Mouse (Mus musculus): ENCODE results near the gene Carmil1. TPM values are rescaled to one million over a fixed set of nuclear protein-coding genes. Genes with fewer than 3 reads are reported as not detected.

Carmil1 gene
- polyA plus RNA-seq, 1 experiment from 2014 or later = 25.6 TPM

DNA sequence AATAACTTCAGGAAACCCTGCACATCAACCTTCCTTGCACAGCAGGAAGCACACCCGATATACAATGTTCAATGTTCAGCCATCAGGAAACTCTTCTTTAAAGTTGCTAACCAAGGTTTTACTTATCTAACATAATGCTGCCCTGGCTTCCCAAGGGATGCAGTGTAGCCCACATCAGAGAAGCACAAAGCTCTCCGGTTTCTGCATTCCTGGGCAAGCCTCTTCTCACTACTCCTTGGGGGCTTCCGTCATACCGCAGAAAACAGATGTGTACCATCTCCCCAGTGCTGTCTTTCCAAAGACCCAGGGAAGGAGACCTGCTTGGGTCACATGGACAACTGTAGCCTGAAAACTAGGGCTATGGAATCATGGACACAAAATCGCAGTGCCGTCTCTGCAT is 47.8 kb downstream of the Carmil1 start:
- H3K9me3 ChIP-seq = no peaks in the 10 kb centered on the region
- 78% methylated on average over 6 of the region's 6 CpGs for WGBS
- no peak overlapping the region for H3K4me3 ChIP-seq
- no peak overlapping the region for H3K27ac ChIP-seq (replicated peaks)
- H3K4me2 ChIP-seq (replicated peaks) = no peak overlapping the region
- no peaks in the 10 kb centered on the region for H3K36me3 ChIP-seq
- H3K27me3 ChIP-seq = no peaks in the 10 kb centered on the region
- no peak overlapping the region for H3K9ac ChIP-seq (replicated peaks)
- no peak for ATAC-seq (ENCODE audit: low FRiP score, low read depth)
- peaks cover 2% of the 10 kb centered on the region; the same call in 1 of the 2 replicates for H3K4me1 ChIP-seq

DNA sequence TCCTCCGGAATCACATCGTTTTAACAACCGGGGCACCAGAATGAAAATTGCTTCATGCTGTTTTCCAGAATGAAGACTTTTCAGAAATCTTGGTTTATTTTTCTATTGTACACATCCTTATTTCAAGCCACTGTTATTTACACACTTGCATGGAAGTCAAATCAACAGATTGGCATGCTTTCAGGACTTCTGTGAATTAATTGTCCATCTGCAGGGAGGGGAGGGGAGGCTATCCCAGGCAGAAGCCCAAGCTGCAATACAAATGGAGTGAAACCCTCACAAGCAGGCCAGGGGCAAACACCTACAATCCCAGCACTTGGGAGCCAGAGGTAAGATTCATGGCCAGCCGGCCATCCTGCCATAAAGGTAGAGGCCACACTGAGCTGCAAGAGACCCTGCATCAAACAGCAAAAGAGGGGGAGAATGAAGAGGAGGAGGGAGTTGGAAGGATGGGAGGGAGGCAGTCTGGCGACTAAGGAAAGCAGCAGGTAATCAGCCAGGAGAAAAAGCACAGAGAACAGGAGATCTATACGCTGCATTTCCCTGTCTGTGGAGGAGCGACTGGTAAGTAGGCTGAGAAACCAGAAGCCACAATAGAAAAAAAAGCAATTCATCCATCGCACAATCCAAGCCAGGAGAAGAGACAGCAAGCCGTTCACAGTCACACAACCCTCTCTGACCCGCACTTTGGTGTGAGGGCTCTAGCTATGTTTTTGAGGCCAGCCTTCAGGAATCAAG is 48.7 kb downstream of the Carmil1 start:
- H3K27ac ChIP-seq (replicated peaks) = no peak overlapping the region

DNA sequence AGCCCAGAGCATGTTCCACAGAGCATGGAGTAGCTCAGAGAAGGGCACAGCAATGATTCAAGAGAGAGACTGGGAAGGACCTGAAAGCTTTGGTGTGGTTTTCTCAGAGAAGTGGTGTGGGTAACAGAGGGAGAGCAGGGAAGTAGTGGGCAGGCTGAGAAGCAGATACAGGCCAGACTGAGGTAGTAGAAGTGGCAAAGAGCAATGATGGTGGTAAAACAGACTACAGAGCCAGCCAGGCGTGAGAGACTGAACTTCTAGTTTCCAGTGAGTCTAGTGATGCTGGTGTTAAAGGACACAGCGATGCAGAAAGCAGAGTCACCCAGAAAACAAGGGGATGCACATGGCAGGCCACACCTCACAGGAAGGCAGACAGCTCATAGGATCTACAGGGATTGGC is 49.4 kb downstream of the Carmil1 start:
- ATAC-seq (ENCODE audit: low FRiP score, low read depth) = no peak
- Histone ChIP-seq H3K4me2 (replicated peaks) (no peak overlapping the region), H3K4me1 (peaks cover 2% of the 10 kb centered on the region; the same call in 1 of the 2 replicates), H3K9me3 (no peaks in the 10 kb centered on the region), H3K36me3 (no peaks in the 10 kb centered on the region), H3K27ac (replicated peaks) (no peak overlapping the region), H3K9ac (replicated peaks) (no peak overlapping the region), H3K4me3 (no peak overlapping the region), H3K27me3 (no peaks in the 10 kb centered on the region)
- 91% methylated on average over 2 of the region's 2 CpGs for WGBS

More for the DNA sequence above, 48.7 kb downstream of the Carmil1 start:
- Histone ChIP-seq H3K4me2 (replicated peaks) (no peak overlapping the region), H3K36me3 (no peaks in the 10 kb centered on the region), H3K27me3 (no peaks in the 10 kb centered on the region), H3K9ac (replicated peaks) (no peak overlapping the region), H3K4me1 (peaks cover 2% of the 10 kb centered on the region; the same call in 1 of the 2 replicates), H3K4me3 (no peak overlapping the region), H3K9me3 (no peaks in the 10 kb centered on the region)
- WGBS = 90% methylated on average over 10 of the region's 10 CpGs
- no peak for ATAC-seq (ENCODE audit: low FRiP score, low read depth)

DNA sequence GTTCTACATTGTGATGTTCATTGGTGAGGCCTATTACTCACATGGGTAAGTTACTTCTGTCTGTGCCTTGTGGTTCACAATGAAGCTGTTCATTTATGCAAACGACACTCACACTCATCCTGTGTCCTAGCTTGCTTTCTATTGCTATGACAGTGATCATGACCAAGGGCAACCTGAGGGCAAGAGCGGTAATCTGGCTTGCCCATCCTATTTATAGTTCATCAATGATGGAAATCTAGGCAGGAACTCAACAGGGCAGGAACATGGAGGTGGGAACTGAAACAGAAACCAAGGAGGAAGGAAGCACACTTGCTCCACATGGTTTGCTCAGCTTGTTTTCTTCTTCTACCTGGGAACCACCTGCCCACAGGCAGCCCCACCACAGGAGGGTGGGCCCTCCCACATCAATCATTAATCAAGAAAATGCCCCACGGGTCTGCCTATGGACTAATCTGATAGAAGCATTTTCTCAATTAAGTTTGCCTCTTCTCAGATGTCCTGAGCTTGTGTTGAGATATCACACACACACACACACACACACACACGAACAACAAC is 50.0 kb downstream of the Carmil1 start:
- no peak overlapping the region for H3K4me2 ChIP-seq (replicated peaks)
- ATAC-seq (ENCODE audit: low FRiP score, low read depth) = no peak
- H3K27ac ChIP-seq (replicated peaks) = no peak overlapping the region
- WGBS = 87% methylated on average over 4 of the region's 4 CpGs
- H3K9ac ChIP-seq (replicated peaks) = no peak overlapping the region
- H3K4me3 ChIP-seq = no peak overlapping the region
- H3K27me3 ChIP-seq = no peaks in the 10 kb centered on the region
- H3K9me3 ChIP-seq = no peaks in the 10 kb centered on the region
- no peaks in the 10 kb centered on the region for H3K36me3 ChIP-seq
- peaks cover 2% of the 10 kb centered on the region; the same call in 1 of the 2 replicates for H3K4me1 ChIP-seq

DNA sequence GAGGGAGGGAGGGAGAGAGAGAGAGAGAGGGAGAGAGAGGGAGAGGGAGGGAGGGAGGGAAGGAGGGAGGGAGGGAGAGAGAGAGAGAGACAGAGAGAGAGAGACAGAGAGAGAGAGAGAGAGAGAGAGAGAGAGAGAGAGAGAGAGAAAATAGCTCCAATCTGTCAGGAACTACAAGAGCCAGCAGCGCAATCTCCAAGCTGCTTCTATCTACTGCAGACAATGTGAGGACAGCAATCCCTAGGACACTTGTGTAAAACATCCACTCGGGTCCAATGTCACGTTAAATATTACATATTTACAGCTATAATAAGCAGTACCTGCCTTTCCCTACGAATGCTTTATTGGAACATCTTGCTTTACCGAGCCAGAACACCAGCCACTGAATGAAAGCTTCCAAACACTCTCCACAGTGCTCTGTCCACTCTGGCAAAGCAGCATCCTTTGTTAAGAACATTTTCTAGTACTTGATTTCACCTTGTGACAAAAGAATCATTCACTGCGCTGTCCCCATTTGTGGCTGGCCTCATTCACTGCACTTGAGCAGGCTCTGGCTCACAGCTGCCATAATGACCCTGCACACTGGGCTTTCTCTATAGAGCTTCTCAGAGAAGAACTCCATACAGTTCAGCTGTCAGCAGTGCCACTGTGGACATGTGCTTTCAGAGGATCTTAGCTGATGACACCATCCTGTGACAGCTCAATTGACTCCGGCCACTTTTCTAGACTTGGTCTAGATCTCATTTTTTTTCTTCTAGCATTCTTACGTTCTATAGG is 57.0 kb downstream of the Carmil1 start:
- Histone ChIP-seq H3K9me3 (no peaks in the 10 kb centered on the region), H3K9ac (replicated peaks) (no peak overlapping the region), H3K4me1 (peaks cover 9% of the 10 kb centered on the region), H3K27ac (replicated peaks) (no peak overlapping the region), H3K4me3 (no peak overlapping the region), H3K27me3 (no peaks in the 10 kb centered on the region), H3K36me3 (no peaks in the 10 kb centered on the region), H3K4me2 (replicated peaks) (no peak overlapping the region)
- ATAC-seq (ENCODE audit: low FRiP score, low read depth) = 0 out of 2 replicates have a peak, but pooled peaks have one; percentile 30
- 74% methylated on average over 8 of the region's 8 CpGs for WGBS

DNA sequence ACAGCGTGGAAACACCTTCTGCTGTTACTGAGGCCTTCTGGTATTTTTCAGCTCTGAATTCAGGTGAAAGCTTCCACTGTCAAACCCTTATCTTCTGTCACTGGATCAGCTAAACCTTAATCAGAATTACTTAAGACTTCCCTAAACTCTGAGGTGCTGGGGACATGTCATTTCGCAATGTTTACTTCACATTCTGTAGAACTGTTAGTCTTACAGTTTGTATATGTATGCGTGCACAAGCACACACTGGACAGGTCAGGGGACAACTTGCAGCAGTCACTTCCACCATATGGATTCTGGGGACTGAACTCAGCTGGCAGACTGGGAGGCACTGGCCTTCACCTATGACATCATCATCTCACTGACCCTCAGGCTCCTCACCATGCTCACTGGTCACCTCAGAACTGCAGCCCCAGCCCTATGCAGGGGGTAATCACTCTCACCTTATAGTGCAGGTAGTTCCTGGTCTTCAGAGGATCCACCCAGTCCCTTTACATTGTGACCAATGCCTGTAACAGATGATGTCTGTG is 60.1 kb downstream of the Carmil1 start:
- no peak overlapping the region for H3K4me3 ChIP-seq
- WGBS = 92% methylated on average over 3 of the region's 3 CpGs
- no peaks in the 10 kb centered on the region for H3K36me3 ChIP-seq
- ATAC-seq (ENCODE audit: low FRiP score, low read depth) = no peak
- H3K4me1 ChIP-seq = peaks cover 9% of the 10 kb centered on the region
- H3K9ac ChIP-seq (replicated peaks) = no peak overlapping the region
- no peak overlapping the region for H3K4me2 ChIP-seq (replicated peaks)
- no peaks in the 10 kb centered on the region for H3K27me3 ChIP-seq
- H3K9me3 ChIP-seq = no peaks in the 10 kb centered on the region
- H3K27ac ChIP-seq (replicated peaks) = no peak overlapping the region

DNA sequence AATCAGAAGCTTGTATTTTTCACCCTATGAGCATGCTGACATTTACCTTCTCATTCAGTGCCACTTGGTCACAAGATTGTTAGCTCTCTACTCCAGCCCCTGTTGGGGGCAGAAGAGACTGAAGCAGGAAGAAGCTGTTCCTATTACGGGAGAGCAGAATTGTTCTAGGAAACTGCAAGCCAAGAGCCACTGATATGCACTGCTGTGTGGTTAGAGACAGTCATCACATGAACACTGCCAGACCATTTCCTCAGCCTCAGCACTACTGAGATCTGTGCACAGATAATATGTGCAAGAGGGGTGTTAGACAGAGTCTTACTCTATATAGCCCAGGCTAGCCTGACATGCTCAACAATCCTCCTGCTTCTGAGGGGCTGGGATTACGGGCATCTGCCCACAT is 69.4 kb downstream of the Carmil1 start:
- ATAC-seq (ENCODE audit: low FRiP score, low read depth) = no peak
- Histone ChIP-seq H3K4me2 (replicated peaks) (no peak overlapping the region), H3K27me3 (no peaks in the 10 kb centered on the region), H3K9me3 (no peaks in the 10 kb centered on the region), H3K27ac (replicated peaks) (no peak overlapping the region), H3K4me3 (no peak overlapping the region), H3K36me3 (no peaks in the 10 kb centered on the region), H3K9ac (replicated peaks) (no peak overlapping the region), H3K4me1 (no peaks in the 10 kb centered on the region)
- WGBS = 80% methylated on average over 2 of the region's 2 CpGs

DNA sequence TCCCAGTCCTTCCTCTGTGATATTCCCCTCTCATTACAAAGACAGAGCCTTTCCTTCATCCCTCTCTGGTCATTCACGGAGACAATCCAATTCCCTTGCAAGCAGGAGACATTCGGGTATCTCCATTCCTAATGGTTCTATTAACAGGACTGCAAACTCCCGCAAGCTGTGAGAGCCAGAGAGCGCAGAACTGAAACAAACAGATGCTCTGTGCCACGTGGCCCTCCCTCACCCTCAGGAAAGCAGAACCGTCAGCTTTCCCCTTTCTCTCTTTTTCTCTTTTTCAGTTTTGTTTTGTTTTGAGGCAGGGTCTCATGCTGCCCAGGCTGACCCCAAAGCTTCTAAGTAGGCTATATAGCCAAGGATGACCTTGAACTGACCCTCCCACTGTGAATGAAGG is 74.5 kb downstream of the Carmil1 start:
- Histone ChIP-seq H3K4me2 (replicated peaks) (no peak overlapping the region), H3K4me3 (no peak overlapping the region), H3K27ac (replicated peaks) (no peak overlapping the region), H3K27me3 (no peaks in the 10 kb centered on the region), H3K9me3 (no peaks in the 10 kb centered on the region), H3K4me1 (no peaks in the 10 kb centered on the region), H3K9ac (replicated peaks) (no peak overlapping the region), H3K36me3 (no peaks in the 10 kb centered on the region)
- ATAC-seq (ENCODE audit: low FRiP score, low read depth) = no peak
- 67% methylated on average over 6 of the region's 6 CpGs for WGBS

DNA sequence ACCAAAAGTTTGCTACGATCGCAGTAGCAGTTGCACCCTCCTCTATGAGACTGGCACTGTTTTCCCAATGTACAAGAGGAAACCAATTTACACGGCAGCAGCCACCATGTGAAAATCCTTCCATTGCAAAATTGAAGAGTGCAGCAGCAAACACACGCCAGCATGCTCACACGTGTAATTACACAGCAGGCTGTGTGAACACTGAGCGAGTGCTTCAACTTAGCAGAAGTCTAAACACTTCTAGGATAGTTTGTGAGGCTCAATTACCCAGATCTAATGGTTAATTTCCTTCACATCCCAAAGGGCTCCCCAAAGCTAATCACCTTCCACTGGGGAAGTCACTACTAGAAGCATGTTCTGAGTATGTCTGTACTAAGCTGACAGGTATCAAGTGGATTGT is 78.3 kb downstream of the Carmil1 start:
- H3K36me3 ChIP-seq = no peaks in the 10 kb centered on the region
- no peaks in the 10 kb centered on the region for H3K9me3 ChIP-seq
- H3K4me3 ChIP-seq = no peak overlapping the region
- no peak overlapping the region for H3K9ac ChIP-seq (replicated peaks)
- H3K27ac ChIP-seq (replicated peaks) = no peak overlapping the region
- ATAC-seq (ENCODE audit: low FRiP score, low read depth) = no peak
- H3K27me3 ChIP-seq = no peaks in the 10 kb centered on the region
- peaks cover 10% of the 10 kb centered on the region; the same call in 1 of the 2 replicates for H3K4me1 ChIP-seq
- WGBS = 83% methylated on average over 6 of the region's 6 CpGs
- H3K4me2 ChIP-seq (replicated peaks) = no peak overlapping the region

DNA sequence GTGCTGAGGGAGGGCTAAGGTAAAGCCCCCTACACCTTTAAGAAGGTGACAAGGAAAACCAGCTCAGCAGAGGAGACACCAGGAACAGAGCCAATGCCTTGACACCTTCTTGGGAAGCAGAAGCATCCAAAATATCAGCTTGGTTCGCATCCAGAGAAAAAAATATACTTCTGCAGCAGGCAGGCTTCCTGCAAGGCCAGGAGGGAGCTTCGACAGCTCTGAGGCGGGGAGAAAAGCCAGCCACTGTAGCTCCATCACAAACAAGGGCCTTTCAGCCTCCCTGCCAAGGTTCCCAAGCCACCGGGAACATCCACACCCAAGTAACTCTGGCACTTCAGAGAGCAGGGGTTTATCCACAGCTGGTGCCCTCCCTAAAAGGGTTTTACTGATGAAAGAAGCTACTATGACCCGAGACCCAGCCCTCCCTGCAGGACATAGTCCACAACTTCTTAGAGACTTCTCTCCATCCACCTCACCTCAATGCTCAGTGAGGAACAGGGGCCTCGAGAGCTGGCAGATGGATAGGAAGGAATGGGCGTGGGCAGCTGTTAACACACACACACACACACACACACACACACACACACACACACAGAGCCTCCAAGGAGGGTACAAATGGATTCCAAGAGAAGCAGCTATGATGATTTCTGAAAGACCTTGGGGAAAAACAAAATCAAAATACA is 80.6 kb downstream of the Carmil1 start:
- H3K9ac ChIP-seq (replicated peaks) = no peak overlapping the region
- no peak overlapping the region for H3K27ac ChIP-seq (replicated peaks)
- no peaks in the 10 kb centered on the region for H3K27me3 ChIP-seq
- H3K4me2 ChIP-seq (replicated peaks) = no peak overlapping the region
- WGBS = 54% methylated on average over 7 of the region's 7 CpGs
- H3K4me1 ChIP-seq = peaks cover 10% of the 10 kb centered on the region; the same call in 1 of the 2 replicates
- ATAC-seq (ENCODE audit: low FRiP score, low read depth) = no peak
- no peak overlapping the region for H3K4me3 ChIP-seq
- no peaks in the 10 kb centered on the region for H3K9me3 ChIP-seq
- H3K36me3 ChIP-seq = no peaks in the 10 kb centered on the region

DNA sequence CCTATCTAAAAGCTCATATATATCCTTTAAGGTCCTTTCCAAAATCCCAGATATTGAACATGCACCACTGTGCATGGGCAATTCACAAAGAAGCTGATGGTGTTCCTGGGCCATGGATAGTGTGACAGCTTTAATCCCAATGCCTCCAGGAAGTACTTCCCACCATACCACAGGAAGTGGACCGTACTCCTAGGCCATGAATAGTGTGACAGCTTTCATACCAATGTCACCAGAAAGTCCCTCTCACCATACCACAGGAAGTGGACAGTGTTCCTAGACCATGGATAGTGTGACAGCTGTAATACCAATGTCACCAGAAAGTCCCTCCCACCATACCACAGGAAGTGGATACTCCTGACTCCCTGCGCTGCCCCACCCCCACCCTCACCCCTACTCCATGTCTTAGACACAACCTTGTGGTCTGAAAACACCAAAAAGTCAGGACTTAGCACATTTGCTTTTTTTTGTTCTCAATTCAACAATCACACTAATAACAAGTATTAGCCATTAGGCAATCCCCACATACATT is 82.1 kb downstream of the Carmil1 start:
- Histone ChIP-seq H3K27ac (replicated peaks) (no peak overlapping the region), H3K27me3 (no peaks in the 10 kb centered on the region), H3K4me2 (replicated peaks) (no peak overlapping the region), H3K9me3 (no peaks in the 10 kb centered on the region), H3K9ac (replicated peaks) (no peak overlapping the region), H3K36me3 (no peaks in the 10 kb centered on the region), H3K4me3 (no peak overlapping the region), H3K4me1 (peaks cover 10% of the 10 kb centered on the region; the same call in 1 of the 2 replicates)
- ATAC-seq (ENCODE audit: low FRiP score, low read depth) = no peak
- 93% methylated on average over 2 of the region's 2 CpGs for WGBS

All from midbrain, embryonic 12.5 days (tissue).